Mouse (Mus musculus): ENCODE data around the gene Pon1. TPM values are rescaled to one million over a fixed set of nuclear protein-coding genes. Genes with fewer than 3 reads are reported as not detected.

The Pon1 gene
- polyA plus RNA-seq (2015; fragmentation: Illumina TruSeq; extraction: RNeasy Lipid Tissue Mini Kit (QIAGEN cat#74804); ENCODE audit: insufficient read depth, low read depth, low replicate concordance), result 2.0 TPM

DNA sequence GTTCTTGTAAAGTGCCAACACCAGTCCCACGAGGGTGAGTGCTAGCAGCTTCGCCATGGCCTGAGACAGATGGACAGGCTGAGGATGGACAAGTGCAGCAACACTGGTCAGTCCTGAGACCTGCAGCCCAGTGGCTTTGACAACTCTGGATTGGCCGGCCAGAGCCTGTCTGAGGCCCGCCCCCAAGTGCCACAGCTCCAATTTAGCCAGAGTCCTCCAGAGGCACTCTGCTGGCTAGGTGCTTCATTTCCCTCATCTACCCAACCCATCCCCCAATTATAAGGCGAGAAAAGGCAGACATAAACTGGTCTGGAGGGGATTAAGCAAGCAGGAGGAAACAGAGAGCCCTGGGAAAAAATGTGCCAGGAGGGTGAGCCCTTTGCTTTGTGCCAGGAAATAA is at the start of gene Pon1:
Pon1 (minus strand) TSS at position 254 of the 400 bp plus-strand sequence.

Other genes with a start within 250 kb of the Pon1 start
- 6.6 TPM for gene Pon3, start 62.3 kb upstream of the Pon1 start, polyA plus RNA-seq (2015; fragmentation: Illumina TruSeq; extraction: RNeasy Lipid Tissue Mini Kit (QIAGEN cat#74804); ENCODE audit: insufficient read depth, low read depth, low replicate concordance)
- gene Pon2, start 104.5 kb upstream of the Pon1 start, polyA plus RNA-seq (2015; fragmentation: Illumina TruSeq; extraction: RNeasy Lipid Tissue Mini Kit (QIAGEN cat#74804); ENCODE audit: insufficient read depth, low read depth, low replicate concordance), result 8.2 TPM
- 0.31 TPM for gene Asb4, start 189.4 kb upstream of the Pon1 start, polyA plus RNA-seq (2015; fragmentation: Illumina TruSeq; extraction: RNeasy Lipid Tissue Mini Kit (QIAGEN cat#74804); ENCODE audit: insufficient read depth, low read depth, low replicate concordance)